In the genomic region with DNA sequence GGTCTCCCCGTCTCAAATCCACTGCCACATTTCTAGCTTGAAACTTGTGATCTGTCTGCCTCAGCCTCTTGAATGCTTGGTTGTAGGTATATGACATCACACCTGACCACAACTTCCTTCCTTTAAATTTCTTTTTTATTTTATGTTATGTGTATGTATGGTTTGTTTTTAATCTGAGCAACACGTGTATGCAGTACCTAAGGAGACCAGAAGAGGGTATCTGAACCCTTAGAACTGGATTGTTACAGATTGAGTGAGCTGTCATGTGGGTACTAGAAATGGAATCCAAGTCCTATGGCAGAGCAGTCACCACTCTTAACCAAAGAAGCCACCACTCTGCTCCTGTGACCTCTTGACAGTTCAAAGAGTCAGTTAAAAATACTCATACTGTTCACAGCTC, we compare ENCODE assay signal across 23 mouse cellular contexts.
DNase-seq lines count a peak whose midpoint lies in the region; ATAC-seq and TF ChIP-seq lines count a peak whose summit lies in the region.
"Had no signal": no experiment of that assay in that cellular context is flagged by ENCODE, and none has a peak within 500 bp of the region (broad histone marks: within the 10 kb centered on the region; RNA-seq: fewer than 3 reads in every experiment).

No protein-coding gene starts in this region.

- no peak for TF ChIP-seq EP300 in stomach, postnatal 0 days (optimal IDR thresholded peaks at IDR 0.05)

- DNase-seq in hindbrain, postnatal 0 days (ENCODE audit: low spot score), result no peak
- no peak for DNase-seq in midbrain, postnatal 0 days (ENCODE audit: low spot score)
- DNase-seq in midbrain, embryonic 11.5 days (ENCODE audit: low spot score, missing footprints), result no peak
- DNase-seq in R1 (ENCODE audit: low read depth, low spot score), result peak; percentile 23
- no peak for DNase-seq in stomach, postnatal 0 days (ENCODE audit: low spot score)
- DNase-seq in heart, adult 8-10 months (ENCODE audit: low spot score), result no peak
- DNase-seq: adrenal gland, postnatal 10 days; cerebellum, adult 11 months; cerebellum, postnatal 14 days; gastrocnemius, postnatal 25 days; layer of hippocampus, postnatal 36 days; liver; lung, adult 18-20 months; lung, postnatal 36 days; thymus, postnatal 25 days had no signal

- peak; percentile 40 for TF ChIP-seq CTCF in hindbrain, postnatal 0 days (IDR thresholded peaks at IDR 0.05; ENCODE audit: low read depth)
- TF ChIP-seq CTCF in midbrain, postnatal 0 days (IDR thresholded peaks at IDR 0.05), result peak; percentile 37
- peak; percentile 40 for TF ChIP-seq CTCF in stomach, postnatal 0 days (IDR thresholded peaks at IDR 0.05; ENCODE audit: low read depth)

- H3K4me2 ChIP-seq in hindbrain, postnatal 0 days (ENCODE audit: low read depth, low read length), result no peak overlapping the region
- no peak overlapping the region for H3K4me2 ChIP-seq in hindbrain, embryonic 12.5 days (replicated peaks)
- no peak overlapping the region for H3K4me2 ChIP-seq in midbrain, postnatal 0 days (ENCODE audit: low read depth, low read length, poor library complexity, severe bottlenecking)
- H3K4me2 ChIP-seq in midbrain, embryonic 11.5 days, result no peak overlapping the region
- H3K4me2 ChIP-seq in stomach, postnatal 0 days (replicated peaks; ENCODE audit: low read depth), result no peak overlapping the region
- H3K4me2 ChIP-seq: embryonic facial prominence, embryonic 15.5 days had no signal

- H3K9me3 ChIP-seq in hindbrain, postnatal 0 days (ENCODE audit: low read length), result no peaks in the 10 kb centered on the region
- no peaks in the 10 kb centered on the region; the same call in 1 of the 2 replicates for H3K9me3 ChIP-seq in hindbrain, embryonic 12.5 days (replicated peaks)
- no peaks in the 10 kb centered on the region for H3K9me3 ChIP-seq in midbrain, postnatal 0 days (ENCODE audit: low read length)
- no peaks in the 10 kb centered on the region; the same call in 1 of the 2 replicates for H3K9me3 ChIP-seq in midbrain, embryonic 11.5 days (ENCODE audit: control insufficient read depth, low read length)
- H3K9me3 ChIP-seq in stomach, postnatal 0 days (ENCODE audit: control insufficient read depth, low read length), result no peaks in the 10 kb centered on the region
- H3K9me3 ChIP-seq: embryonic facial prominence, embryonic 15.5 days; forebrain, embryonic 10.5 days; heart, embryonic 10.5 days; hindbrain, embryonic 10.5 days had no signal

- peaks cover 5% of the 10 kb centered on the region; the same call in 1 of the 2 replicates for H3K4me1 ChIP-seq in hindbrain, postnatal 0 days (ENCODE audit: insufficient read depth, low read length)
- no peaks in the 10 kb centered on the region for H3K4me1 ChIP-seq in hindbrain, embryonic 12.5 days
- no peaks in the 10 kb centered on the region for H3K4me1 ChIP-seq in midbrain, postnatal 0 days (ENCODE audit: insufficient read depth, low read length)
- H3K4me1 ChIP-seq in midbrain, embryonic 11.5 days (ENCODE audit: control insufficient read depth, insufficient read depth, low read length), result 0 out of 2 replicates have a peak, but pooled peaks cover 3% of the 10 kb centered on the region
- H3K4me1 ChIP-seq in stomach, postnatal 0 days (replicated peaks; ENCODE audit: control insufficient read depth, insufficient read depth), result no peaks in the 10 kb centered on the region
- H3K4me1 ChIP-seq: embryonic facial prominence, embryonic 15.5 days; heart, embryonic 10.5 days had no signal

- 85% methylated on average over 2 of the region's 2 CpGs for WGBS in hindbrain, postnatal 0 days
- WGBS in hindbrain, embryonic 12.5 days, result 72% methylated on average over 2 of the region's 2 CpGs
- WGBS in midbrain, postnatal 0 days, result 76% methylated on average over 2 of the region's 2 CpGs
- WGBS in midbrain, embryonic 11.5 days, result 78% methylated on average over 2 of the region's 2 CpGs
- WGBS in stomach, postnatal 0 days, result 76% methylated on average over 2 of the region's 2 CpGs

- H3K27ac ChIP-seq in hindbrain, postnatal 0 days, result no peak overlapping the region
- no peak overlapping the region for H3K27ac ChIP-seq in hindbrain, embryonic 12.5 days
- no peak overlapping the region for H3K27ac ChIP-seq in midbrain, postnatal 0 days (ENCODE audit: low read depth, low read length)
- H3K27ac ChIP-seq in midbrain, embryonic 11.5 days (ENCODE audit: low read depth, low read length), result no peak overlapping the region
- H3K27ac ChIP-seq in stomach, postnatal 0 days (replicated peaks), result no peak overlapping the region
- H3K27ac ChIP-seq: embryonic facial prominence, embryonic 15.5 days; forebrain, embryonic 10.5 days; heart, embryonic 10.5 days; hindbrain, embryonic 10.5 days had no signal

- H3K4me3 ChIP-seq in hindbrain, postnatal 0 days (ENCODE audit: low read length), result no peak overlapping the region
- no peak overlapping the region for H3K4me3 ChIP-seq in hindbrain, embryonic 12.5 days
- no peak overlapping the region for H3K4me3 ChIP-seq in midbrain, postnatal 0 days (ENCODE audit: low read depth, low read length)
- H3K4me3 ChIP-seq in midbrain, embryonic 11.5 days (ENCODE audit: low read depth, low read length), result no peak overlapping the region
- H3K4me3 ChIP-seq in stomach, postnatal 0 days (ENCODE audit: low read depth, low read length), result no peak overlapping the region
- H3K4me3 ChIP-seq: embryonic facial prominence, embryonic 15.5 days; forebrain, embryonic 10.5 days; heart, embryonic 10.5 days; hindbrain, embryonic 10.5 days had no signal

- H3K9ac ChIP-seq in hindbrain, postnatal 0 days (replicated peaks; ENCODE audit: low read length), result no peak overlapping the region
- no peak overlapping the region for H3K9ac ChIP-seq in hindbrain, embryonic 12.5 days
- H3K9ac ChIP-seq in midbrain, postnatal 0 days (replicated peaks; ENCODE audit: low read length, poor library complexity, severe bottlenecking), result no peak overlapping the region
- H3K9ac ChIP-seq in midbrain, embryonic 11.5 days (ENCODE audit: low read length), result no peak overlapping the region
- H3K9ac ChIP-seq in stomach, postnatal 0 days (ENCODE audit: low read length), result no peak overlapping the region
- H3K9ac ChIP-seq: embryonic facial prominence, embryonic 15.5 days had no signal

- no peaks in the 10 kb centered on the region for H3K27me3 ChIP-seq in hindbrain, postnatal 0 days (ENCODE audit: insufficient read depth, low read length)
- H3K27me3 ChIP-seq in hindbrain, embryonic 12.5 days, result no peaks in the 10 kb centered on the region
- H3K27me3 ChIP-seq in midbrain, postnatal 0 days (ENCODE audit: insufficient read depth, low read length), result no peaks in the 10 kb centered on the region
- no peaks in the 10 kb centered on the region for H3K27me3 ChIP-seq in midbrain, embryonic 11.5 days (ENCODE audit: control insufficient read depth, insufficient read depth, low read length)
- no peaks in the 10 kb centered on the region for H3K27me3 ChIP-seq in stomach, postnatal 0 days (ENCODE audit: control insufficient read depth, insufficient read depth, low read length)
- H3K27me3 ChIP-seq: embryonic facial prominence, embryonic 15.5 days had no signal

- no peaks in the 10 kb centered on the region for H3K36me3 ChIP-seq in hindbrain, postnatal 0 days (ENCODE audit: insufficient read depth, low read length)
- no peaks in the 10 kb centered on the region for H3K36me3 ChIP-seq in hindbrain, embryonic 12.5 days
- H3K36me3 ChIP-seq in midbrain, postnatal 0 days (ENCODE audit: insufficient read depth, low read length), result no peaks in the 10 kb centered on the region
- no peaks in the 10 kb centered on the region for H3K36me3 ChIP-seq in midbrain, embryonic 11.5 days (ENCODE audit: control insufficient read depth, insufficient read depth, low read length)
- H3K36me3 ChIP-seq in stomach, postnatal 0 days (ENCODE audit: control insufficient read depth, insufficient read depth, low read length), result no peaks in the 10 kb centered on the region
- H3K36me3 ChIP-seq: embryonic facial prominence, embryonic 15.5 days; forebrain, embryonic 10.5 days; G1E; heart, embryonic 10.5 days; hindbrain, embryonic 10.5 days had no signal

- no peak for ATAC-seq in hindbrain, postnatal 0 days
- no peak for ATAC-seq in hindbrain, embryonic 12.5 days (ENCODE audit: low FRiP score)
- ATAC-seq in midbrain, postnatal 0 days (ENCODE audit: low FRiP score), result no peak
- no peak for ATAC-seq in midbrain, embryonic 11.5 days (ENCODE audit: low FRiP score)
- ATAC-seq in stomach, postnatal 0 days (ENCODE audit: low FRiP score, low TSS enrichment), result no peak
- ATAC-seq in erythroblast, adult 5-6 weeks (replicated peaks; ENCODE audit: low FRiP score, poor library complexity, severe bottlenecking), result no peak
- ATAC-seq: midbrain, embryonic 16.5 days had no signal
